Comparison of ENCODE assay signal across 10 mouse cellular contexts in the genomic region with DNA sequence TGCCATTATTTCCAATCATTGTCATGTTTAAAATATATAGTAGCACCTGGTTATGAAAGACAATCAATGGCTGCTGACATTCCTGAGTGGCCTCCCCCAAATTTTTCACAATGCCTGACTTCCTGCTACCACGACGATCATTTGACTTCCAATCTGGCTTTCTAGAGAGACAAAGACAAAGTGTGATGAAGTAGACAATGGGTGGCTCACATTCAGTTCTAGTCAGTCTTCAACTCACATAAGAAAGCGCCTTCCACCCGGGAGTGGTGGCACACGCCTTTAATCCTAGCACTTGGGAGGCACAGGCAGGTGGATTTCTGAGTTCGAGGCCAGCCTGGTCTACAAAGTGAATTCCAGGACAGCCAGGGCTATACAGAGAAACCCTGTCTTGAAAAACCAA. TPM values are rescaled to one million over a fixed set of nuclear protein-coding genes. Genes with fewer than 3 reads are reported as not detected.
DNase-seq lines count a peak whose midpoint lies in the region; ATAC-seq and TF ChIP-seq lines count a peak whose summit lies in the region.
"Not testable (repeated sequence)": the region's sequence is repeated elsewhere in the genome, so short reads cannot be mapped to it uniquely, and the experiment has no call there.
"Had no signal": no experiment of that assay in that cellular context is flagged by ENCODE, and none has a peak within 500 bp of the region (broad histone marks: within the 10 kb centered on the region; RNA-seq: fewer than 3 reads in every experiment).

No protein-coding gene starts in this region.

- H3K4me2 ChIP-seq in forebrain, postnatal 0 days (ENCODE audit: low read depth) = 0 out of 2 replicates have a peak overlapping the region, but pooled peaks have one; percentile 89
- 0 out of 2 replicates have a peak overlapping the region, but pooled peaks have one; percentile 85 for H3K4me2 ChIP-seq in heart, embryonic 16.5 days (ENCODE audit: low read depth, low read length)
- H3K4me2 ChIP-seq in hindbrain, embryonic 14.5 days (replicated peaks) = peak overlapping the region; percentile 84; the same call in 1 of the 2 replicates
- peak overlapping the region; percentile 88; the same call in 1 of the 2 replicates for H3K4me2 ChIP-seq in intestine, postnatal 0 days (replicated peaks; ENCODE audit: low read depth)
- H3K4me2 ChIP-seq in liver, embryonic 12.5 days = peak overlapping the region; percentile 87; the same call in 1 of the 2 replicates
- H3K4me2 ChIP-seq in neural tube, embryonic 12.5 days (replicated peaks) = peak overlapping the region; percentile 65

- H3K9ac ChIP-seq in forebrain, postnatal 0 days; heart, embryonic 16.5 days (ENCODE audit: low read length); hindbrain, embryonic 14.5 days; intestine, postnatal 0 days (ENCODE audit: low read depth, low read length); liver, embryonic 12.5 days; neural tube, embryonic 12.5 days: not testable (repeated sequence)

- not testable (repeated sequence) for H3K27ac ChIP-seq in forebrain, postnatal 0 days (ENCODE audit: low read depth, low read length); heart, embryonic 16.5 days (ENCODE audit: low read length); hindbrain, embryonic 14.5 days; intestine, postnatal 0 days (ENCODE audit: low read depth, low read length); liver, embryonic 12.5 days; midbrain, embryonic 10.5 days (replicated peaks); neural tube, embryonic 12.5 days

- H3K4me3 ChIP-seq in forebrain, postnatal 0 days (ENCODE audit: low read depth, low read length); heart, embryonic 16.5 days (ENCODE audit: low read length); hindbrain, embryonic 14.5 days (replicated peaks; ENCODE audit: low read length); intestine, postnatal 0 days (ENCODE audit: low read depth, low read length); liver, embryonic 12.5 days; neural tube, embryonic 12.5 days: not testable (repeated sequence)
- H3K4me3 ChIP-seq in midbrain, embryonic 10.5 days = 0 out of 2 replicates have a peak overlapping the region, but pooled peaks have one; percentile 95

- H3K9me3 ChIP-seq in forebrain, postnatal 0 days (ENCODE audit: low read length); heart, embryonic 16.5 days (replicated peaks; ENCODE audit: control insufficient read depth, low read length); hindbrain, embryonic 14.5 days (ENCODE audit: control insufficient read depth, low read length); intestine, postnatal 0 days (ENCODE audit: control insufficient read depth); liver, embryonic 12.5 days (replicated peaks); midbrain, embryonic 10.5 days (replicated peaks); neural tube, embryonic 12.5 days: not testable (repeated sequence)

- not testable (repeated sequence) for ATAC-seq in forebrain, postnatal 0 days; heart, embryonic 16.5 days (replicated peaks; ENCODE audit: extremely low read depth, insufficient read depth, low FRiP score); hindbrain, embryonic 14.5 days (ENCODE audit: low FRiP score); intestine, postnatal 0 days; liver, embryonic 12.5 days; neural tube, embryonic 12.5 days (ENCODE audit: low FRiP score, low read depth)

- H3K27me3 ChIP-seq in forebrain, postnatal 0 days (ENCODE audit: insufficient read depth, low read length); heart, embryonic 16.5 days (ENCODE audit: control insufficient read depth, insufficient read depth, low read length); hindbrain, embryonic 14.5 days (ENCODE audit: control insufficient read depth, insufficient read depth, low read length); intestine, postnatal 0 days (replicated peaks; ENCODE audit: control insufficient read depth, insufficient read depth, low read length); liver, embryonic 12.5 days (replicated peaks); midbrain, embryonic 10.5 days (ENCODE audit: low read depth, poor library complexity, severe bottlenecking); neural tube, embryonic 12.5 days (replicated peaks): not testable (repeated sequence)

- H3K36me3 ChIP-seq in forebrain, postnatal 0 days (ENCODE audit: insufficient read depth); heart, embryonic 16.5 days (ENCODE audit: control insufficient read depth, insufficient read depth); hindbrain, embryonic 14.5 days (replicated peaks; ENCODE audit: control insufficient read depth, insufficient read depth); neural tube, embryonic 12.5 days: not testable (repeated sequence)
- H3K36me3 ChIP-seq in intestine, postnatal 0 days (ENCODE audit: control insufficient read depth, insufficient read depth) = 0 out of 2 replicates have a peak, but pooled peaks cover 12% of the 10 kb centered on the region
- peaks cover 25% of the 10 kb centered on the region for H3K36me3 ChIP-seq in liver, embryonic 12.5 days
- peaks cover 24% of the 10 kb centered on the region for H3K36me3 ChIP-seq in midbrain, embryonic 10.5 days

- 88% methylated on average over 6 of the region's 6 CpGs for WGBS in forebrain, postnatal 0 days
- WGBS in heart, embryonic 16.5 days = 86% methylated on average over 6 of the region's 6 CpGs
- 91% methylated on average over 6 of the region's 6 CpGs for WGBS in hindbrain, embryonic 14.5 days
- 80% methylated on average over 6 of the region's 6 CpGs for WGBS in intestine, postnatal 0 days
- WGBS in liver, embryonic 12.5 days (ENCODE audit: insufficient replicate concordance) = 72% methylated on average over 6 of the region's 6 CpGs
- WGBS in midbrain, embryonic 10.5 days = 92% methylated on average over 6 of the region's 6 CpGs
- 90% methylated on average over 6 of the region's 6 CpGs for WGBS in neural tube, embryonic 12.5 days

- TF ChIP-seq CTCF in forebrain, postnatal 0 days (IDR thresholded peaks at IDR 0.05; ENCODE audit: low read depth); intestine, postnatal 0 days (IDR thresholded peaks at IDR 0.05; ENCODE audit: low read depth): not testable (repeated sequence)

- peak; percentile 56 for DNase-seq in R1 (ENCODE audit: low read depth, low spot score)
- not testable (repeated sequence) for DNase-seq in forebrain, postnatal 0 days; hindbrain, embryonic 14.5 days (ENCODE audit: low spot score); midbrain, embryonic 10.5 days (ENCODE audit: low spot score)

- H3K4me1 ChIP-seq in forebrain, postnatal 0 days (ENCODE audit: insufficient read depth) = peaks cover 16% of the 10 kb centered on the region
- H3K4me1 ChIP-seq in heart, embryonic 16.5 days (ENCODE audit: control insufficient read depth, insufficient read depth, low read length) = peaks cover 19% of the 10 kb centered on the region
- H3K4me1 ChIP-seq in hindbrain, embryonic 14.5 days (replicated peaks; ENCODE audit: control insufficient read depth, insufficient read depth, low read length) = peaks cover 25% of the 10 kb centered on the region
- H3K4me1 ChIP-seq in intestine, postnatal 0 days (replicated peaks; ENCODE audit: control insufficient read depth, insufficient read depth, low read length) = not testable (repeated sequence)
- H3K4me1 ChIP-seq in liver, embryonic 12.5 days = peaks cover 46% of the 10 kb centered on the region
- H3K4me1 ChIP-seq in midbrain, embryonic 10.5 days = peaks cover 40% of the 10 kb centered on the region
- H3K4me1 ChIP-seq in neural tube, embryonic 12.5 days = peaks cover 31% of the 10 kb centered on the region

RNA-seq across cellular contexts. Expression of a gene that starts 2.3 kb away (rescaled TPM):
- total RNA-seq in forebrain, postnatal 0 days (2014; rRNA removed) = 81.0 and 95.7 TPM in 2 replicates
- polyA plus RNA-seq in forebrain, postnatal 0 days (2015; fragmentation: Nextera tagmentation; extraction: Ambion mirVana) = 151 and 177 TPM in 2 replicates
- 121 and 127 TPM in 2 replicates for polyA plus RNA-seq in heart, embryonic 16.5 days (2015; fragmentation: Nextera tagmentation; extraction: Ambion mirVana)
- polyA plus RNA-seq in hindbrain, embryonic 14.5 days (2014; fragmentation: Nextera tagmentation; extraction: Ambion mirVana) = 126 and 129 TPM in 2 replicates
- polyA plus RNA-seq in intestine, postnatal 0 days (2015; fragmentation: Nextera tagmentation; extraction: Ambion mirVana) = 203 and 214 TPM in 2 replicates
- 54.2 and 57.3 TPM in 2 replicates for polyA plus RNA-seq in liver, embryonic 12.5 days (2016; fragmentation: Nextera tagmentation; extraction: Ambion mirVana)
- polyA plus RNA-seq in midbrain, embryonic 10.5 days (2016; fragmentation: Nextera tagmentation; extraction: Ambion mirVana) = 92.8 TPM in 2 replicates
- polyA plus RNA-seq in neural tube, embryonic 12.5 days (2016; fragmentation: Nextera tagmentation; extraction: Ambion mirVana) = 80.5 and 85.5 TPM in 2 replicates

RNA-seq across cellular contexts. Expression of a gene that starts 2.3 kb away (rescaled TPM):
- 29.9 and 39.3 TPM in 2 replicates for total RNA-seq in forebrain, postnatal 0 days (2014; rRNA removed)
- polyA plus RNA-seq in forebrain, postnatal 0 days (2015; fragmentation: Nextera tagmentation; extraction: Ambion mirVana) = 66.3 and 67.1 TPM in 2 replicates
- 64.4 and 64.5 TPM in 2 replicates for polyA plus RNA-seq in heart, embryonic 16.5 days (2015; fragmentation: Nextera tagmentation; extraction: Ambion mirVana)
- polyA plus RNA-seq in hindbrain, embryonic 14.5 days (2014; fragmentation: Nextera tagmentation; extraction: Ambion mirVana) = 88.3 and 91.9 TPM in 2 replicates
- 24.7 and 28.4 TPM in 2 replicates for polyA plus RNA-seq in intestine, postnatal 0 days (2015; fragmentation: Nextera tagmentation; extraction: Ambion mirVana)
- polyA plus RNA-seq in liver, embryonic 12.5 days (2016; fragmentation: Nextera tagmentation; extraction: Ambion mirVana) = 57.0 and 57.2 TPM in 2 replicates
- 141 and 147 TPM in 2 replicates for polyA plus RNA-seq in midbrain, embryonic 10.5 days (2016; fragmentation: Nextera tagmentation; extraction: Ambion mirVana)
- polyA plus RNA-seq in neural tube, embryonic 12.5 days (2016; fragmentation: Nextera tagmentation; extraction: Ambion mirVana) = 118 and 124 TPM in 2 replicates

RNA-seq across cellular contexts. Expression of a gene that starts 12.3 kb away (rescaled TPM):
- 1.4 and 4.1 TPM in 2 replicates for total RNA-seq in forebrain, postnatal 0 days (2014; rRNA removed)
- polyA plus RNA-seq in forebrain, postnatal 0 days (2015; fragmentation: Nextera tagmentation; extraction: Ambion mirVana) = 2.9 TPM in 2 replicates
- polyA plus RNA-seq in heart, embryonic 16.5 days (2015; fragmentation: Nextera tagmentation; extraction: Ambion mirVana) = 0.71 and 1.4 TPM in 2 replicates
- 3.8 and 5.6 TPM in 2 replicates for polyA plus RNA-seq in hindbrain, embryonic 14.5 days (2014; fragmentation: Nextera tagmentation; extraction: Ambion mirVana)
- polyA plus RNA-seq in intestine, postnatal 0 days (2015; fragmentation: Nextera tagmentation; extraction: Ambion mirVana) = 0.39 and 0.54 TPM in 2 replicates
- polyA plus RNA-seq in liver, embryonic 12.5 days (2016; fragmentation: Nextera tagmentation; extraction: Ambion mirVana) = 0.59 and 0.68 TPM in 2 replicates
- polyA plus RNA-seq in midbrain, embryonic 10.5 days (2016; fragmentation: Nextera tagmentation; extraction: Ambion mirVana) = 1.4 and 1.8 TPM in 2 replicates
- 2.8 and 4.0 TPM in 2 replicates for polyA plus RNA-seq in neural tube, embryonic 12.5 days (2016; fragmentation: Nextera tagmentation; extraction: Ambion mirVana)
- total RNA-seq: megakaryocyte-erythroid progenitor cell, adult 5-6 weeks; neutrophil, adult 5-6 weeks had no signal

RNA-seq across cellular contexts. Expression of a gene that starts 57.1 kb away (rescaled TPM):
- 27.2 and 29.5 TPM in 2 replicates for total RNA-seq in forebrain, postnatal 0 days (2014; rRNA removed)
- polyA plus RNA-seq in forebrain, postnatal 0 days (2015; fragmentation: Nextera tagmentation; extraction: Ambion mirVana) = 6.9 and 11.0 TPM in 2 replicates
- 10.0 TPM in 2 replicates for polyA plus RNA-seq in heart, embryonic 16.5 days (2015; fragmentation: Nextera tagmentation; extraction: Ambion mirVana)
- polyA plus RNA-seq in hindbrain, embryonic 14.5 days (2014; fragmentation: Nextera tagmentation; extraction: Ambion mirVana) = 8.4 and 10.1 TPM in 2 replicates
- 5.0 and 5.2 TPM in 2 replicates for polyA plus RNA-seq in intestine, postnatal 0 days (2015; fragmentation: Nextera tagmentation; extraction: Ambion mirVana)
- polyA plus RNA-seq in liver, embryonic 12.5 days (2016; fragmentation: Nextera tagmentation; extraction: Ambion mirVana) = 12.2 and 12.7 TPM in 2 replicates
- polyA plus RNA-seq in midbrain, embryonic 10.5 days (2016; fragmentation: Nextera tagmentation; extraction: Ambion mirVana) = 18.4 and 21.1 TPM in 2 replicates
- polyA plus RNA-seq in neural tube, embryonic 12.5 days (2016; fragmentation: Nextera tagmentation; extraction: Ambion mirVana) = 23.2 and 25.6 TPM in 2 replicates
